Mouse (Mus musculus) hematopoietic stem cell, adult 5-6 weeks (primary cell): Measurements from ENCODE around the gene Ttc7b. TPM values are rescaled to one million over a fixed set of nuclear protein-coding genes. Genes with fewer than 3 reads are reported as not detected.
A peak's percentile ranks its signal among the peaks of the same experiment; 100 is the strongest.

Experiments
- ATAC-seq, 2 experiments: fragments of 125-278 bp in 1 of 2; replicated peaks in 1 of 2; 2 replicates each; pipeline ENCODE4 v1.8.0; 2016 to 2017; ENCODE audit warnings: inconsistent platforms in 2 of 2, mild to moderate bottlenecking in 2 of 2, moderate number of reproducible peaks in 2 of 2, low read depth in 1 of 2, moderate TSS enrichment in 1 of 2; ENCODE audit not compliant: low FRiP score in 2 of 2, poor library complexity in 2 of 2, severe bottlenecking in 2 of 2, insufficient read depth in 1 of 2, low TSS enrichment in 1 of 2
- total RNA-seq: library from RNA; stranded (forward); fragments of 172-1452, 232-1000 nt; gene quantifications from 2 replicates; pipeline ENCODE4 v1.2.3, GENCODE M21; 2017

The Ttc7b gene
- total RNA-seq, 1 experiment from 2014 or later = 23.4 TPM

DNA sequence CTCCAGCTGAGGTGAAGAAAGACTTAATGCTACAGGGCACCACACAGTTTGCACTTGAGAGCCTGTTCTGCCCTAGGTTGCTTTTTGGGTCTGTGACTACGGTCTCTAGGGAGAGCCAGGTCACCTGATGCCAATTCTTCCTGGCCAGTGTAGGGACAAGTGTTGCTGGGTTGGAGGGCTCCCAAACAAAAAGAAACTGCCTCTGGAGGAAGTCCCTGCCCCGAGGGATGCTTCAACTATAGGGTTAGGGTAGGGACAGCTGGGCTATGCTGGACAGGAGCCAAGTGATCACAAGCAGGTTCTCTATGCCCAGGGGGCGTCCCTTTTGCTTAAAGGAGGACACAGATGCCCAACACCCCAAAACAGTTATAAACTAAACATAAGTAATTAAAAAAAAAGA is 202.7 kb downstream of the Ttc7b start:
- ATAC-seq = no peak

DNA sequence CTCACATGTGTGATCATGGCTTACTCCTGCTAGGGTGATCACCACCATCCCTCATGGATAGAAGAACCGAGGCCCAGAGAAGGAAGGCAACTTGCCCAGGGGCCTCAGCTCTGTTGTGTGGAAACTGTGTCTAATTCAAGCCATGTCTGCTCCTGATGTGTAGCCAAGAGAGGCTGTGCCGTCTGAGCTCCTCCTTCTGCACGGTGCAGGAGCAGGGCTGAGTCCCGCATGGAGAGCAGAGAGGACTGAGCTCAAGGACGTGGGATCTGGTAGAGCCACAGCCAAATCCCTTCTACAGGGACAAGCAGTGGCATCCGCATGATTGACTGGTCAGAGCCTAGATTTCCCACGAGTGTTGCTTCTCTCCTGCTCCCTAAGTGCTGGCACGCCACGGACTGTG is 204.5 kb downstream of the Ttc7b start:
- ATAC-seq = no peak

DNA sequence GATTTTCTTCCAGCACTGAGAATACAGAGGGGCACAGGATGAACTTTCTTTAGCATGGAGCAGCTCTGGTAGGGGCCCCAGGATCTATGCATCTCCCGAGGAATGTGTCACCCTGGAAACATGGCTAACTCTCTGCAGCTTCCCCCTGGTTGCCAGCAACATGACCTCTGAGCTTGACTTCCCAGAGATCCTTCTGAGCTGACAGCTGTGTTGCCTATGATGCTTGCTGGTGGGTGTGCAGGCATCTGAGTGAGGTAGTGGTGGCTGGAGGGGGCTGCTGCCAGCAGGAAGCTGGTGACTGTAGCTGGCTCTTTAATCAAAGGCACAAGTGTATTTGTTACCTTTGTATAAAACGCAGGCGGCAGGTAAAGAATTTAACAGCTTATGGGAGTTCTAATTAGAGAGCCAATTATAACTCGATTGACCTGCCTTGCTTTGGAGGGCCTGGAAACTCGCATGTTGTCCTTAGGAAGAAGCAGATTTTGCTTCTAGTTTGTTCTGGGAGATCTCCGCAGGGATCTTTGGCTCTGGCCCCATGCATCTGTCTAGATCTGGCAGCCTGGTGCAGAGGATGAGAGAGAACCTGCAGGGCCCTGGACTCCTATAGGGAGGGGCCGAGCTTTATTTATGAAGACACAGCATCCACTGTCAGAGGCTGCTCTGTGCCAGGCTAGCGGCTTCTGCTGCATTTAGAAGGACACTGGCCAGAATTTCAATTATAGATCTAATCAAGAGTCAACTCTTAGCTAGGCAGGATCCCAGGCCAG is 205.3 kb downstream of the Ttc7b start:
- ATAC-seq = no peak

DNA sequence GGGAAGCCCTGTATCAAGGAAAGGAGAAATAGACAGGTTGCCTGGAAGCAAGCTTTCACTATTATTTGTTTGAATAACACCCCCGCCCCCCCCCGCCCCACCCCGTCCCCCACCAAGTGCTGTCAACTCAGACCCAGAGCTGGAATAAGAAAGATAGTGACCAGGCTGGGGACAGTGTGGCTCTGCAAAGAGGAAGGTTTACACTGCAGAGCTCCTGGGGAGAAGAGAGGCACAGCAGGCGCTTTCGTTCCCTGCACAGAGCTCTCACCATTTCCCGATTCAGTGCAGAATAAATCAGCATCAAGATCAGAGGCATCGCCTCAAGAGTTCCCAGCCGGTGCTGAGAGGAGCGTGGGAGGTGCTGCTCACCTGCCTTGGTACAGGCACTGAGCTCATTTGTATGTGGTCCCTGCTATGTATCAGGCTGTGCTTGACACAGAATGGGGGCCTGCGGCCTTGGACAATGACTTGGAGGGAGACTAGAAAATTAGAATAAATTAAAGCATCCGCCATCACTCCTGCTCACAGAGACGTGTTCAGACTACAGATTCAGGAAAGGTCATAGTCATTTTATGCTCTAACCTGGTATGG is 206.7 kb downstream of the Ttc7b start:
- ATAC-seq = 0 out of 4 replicates have a peak, but pooled peaks of 1 of the 2 experiments have one; percentile 30

DNA sequence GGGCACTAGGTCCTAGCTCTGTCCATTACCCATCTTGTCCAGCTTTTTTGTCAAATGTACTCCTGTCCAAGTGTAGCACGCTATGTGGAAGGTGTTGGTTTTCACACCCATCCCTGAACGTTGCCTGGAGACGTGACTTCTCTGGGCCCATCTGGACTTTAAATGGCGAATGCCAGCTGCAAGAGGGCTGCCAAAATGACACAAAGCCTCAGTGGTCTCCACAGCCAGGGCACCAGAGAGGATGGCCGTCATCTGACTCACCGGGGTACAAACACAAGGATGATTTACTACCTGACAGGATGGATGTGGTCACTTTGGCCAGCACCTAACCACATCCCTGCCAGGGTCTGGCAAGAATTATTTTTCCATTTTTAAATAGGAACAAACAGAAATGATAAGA is 207.4 kb downstream of the Ttc7b start:
- peak; percentile 76 to 86 for ATAC-seq

DNA sequence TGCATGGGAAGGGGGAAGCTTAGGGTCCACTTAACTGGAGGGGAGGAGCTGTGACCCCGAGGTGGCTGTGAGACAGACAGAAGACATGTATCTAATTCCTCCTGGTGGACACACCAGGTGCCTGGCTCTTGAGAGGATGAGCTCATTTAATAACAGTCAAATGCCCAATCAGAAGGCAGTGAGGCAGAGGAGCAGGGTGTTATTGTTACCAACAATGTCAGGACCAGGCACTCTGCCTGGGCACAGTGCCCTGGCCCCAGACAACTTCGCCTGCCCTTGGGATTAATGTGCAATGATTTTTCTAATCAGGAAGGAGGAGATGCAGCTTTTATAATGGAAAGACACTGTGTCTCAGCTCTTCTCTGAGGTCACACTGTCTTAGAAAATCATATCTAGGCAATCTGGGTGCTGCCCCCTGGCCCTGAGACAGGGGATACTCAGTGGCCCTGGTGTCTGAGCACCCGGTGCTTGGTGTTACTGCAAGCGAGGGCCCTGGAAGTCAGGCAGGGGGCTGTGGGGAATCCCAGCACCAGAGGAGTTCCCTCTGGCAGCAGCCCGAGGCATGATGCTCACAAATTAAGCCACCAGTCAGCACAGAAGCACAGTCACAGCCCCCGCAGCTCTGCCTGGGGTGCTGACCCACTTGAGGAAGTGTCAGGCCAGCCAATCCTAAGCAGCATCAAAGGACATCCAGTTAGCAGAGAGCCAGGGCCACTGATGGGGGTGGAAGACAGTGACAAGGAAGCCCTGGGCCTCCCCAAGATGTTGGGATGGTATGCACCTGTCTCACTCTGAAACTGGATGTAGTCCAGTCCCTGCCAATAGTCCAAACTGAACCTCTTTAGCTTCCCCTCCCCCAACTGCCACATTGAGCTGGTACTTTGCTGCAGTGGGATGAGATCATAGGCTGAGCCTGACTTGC is 209.9 kb downstream of the Ttc7b start:
- ATAC-seq = no peak

DNA sequence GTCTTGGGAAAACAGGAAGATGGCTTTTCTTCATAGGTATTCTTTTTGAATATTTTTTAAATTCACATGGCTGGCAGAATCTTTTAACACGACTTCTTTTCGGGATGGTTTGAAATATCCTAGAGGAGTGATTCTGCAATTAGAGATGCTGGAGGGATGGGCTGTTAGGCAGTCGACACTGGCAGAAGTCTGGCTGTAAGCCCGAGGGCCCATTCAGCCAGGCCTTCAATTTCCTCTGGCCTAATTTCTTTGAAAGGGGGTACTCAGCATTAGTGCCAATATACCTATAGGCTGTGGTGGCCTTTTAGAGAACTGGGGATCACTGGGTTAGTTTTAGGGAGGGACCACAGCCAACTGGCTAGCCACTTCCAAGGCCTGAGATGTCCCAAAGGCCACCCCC is 211.4 kb downstream of the Ttc7b start:
- ATAC-seq = no peak

DNA sequence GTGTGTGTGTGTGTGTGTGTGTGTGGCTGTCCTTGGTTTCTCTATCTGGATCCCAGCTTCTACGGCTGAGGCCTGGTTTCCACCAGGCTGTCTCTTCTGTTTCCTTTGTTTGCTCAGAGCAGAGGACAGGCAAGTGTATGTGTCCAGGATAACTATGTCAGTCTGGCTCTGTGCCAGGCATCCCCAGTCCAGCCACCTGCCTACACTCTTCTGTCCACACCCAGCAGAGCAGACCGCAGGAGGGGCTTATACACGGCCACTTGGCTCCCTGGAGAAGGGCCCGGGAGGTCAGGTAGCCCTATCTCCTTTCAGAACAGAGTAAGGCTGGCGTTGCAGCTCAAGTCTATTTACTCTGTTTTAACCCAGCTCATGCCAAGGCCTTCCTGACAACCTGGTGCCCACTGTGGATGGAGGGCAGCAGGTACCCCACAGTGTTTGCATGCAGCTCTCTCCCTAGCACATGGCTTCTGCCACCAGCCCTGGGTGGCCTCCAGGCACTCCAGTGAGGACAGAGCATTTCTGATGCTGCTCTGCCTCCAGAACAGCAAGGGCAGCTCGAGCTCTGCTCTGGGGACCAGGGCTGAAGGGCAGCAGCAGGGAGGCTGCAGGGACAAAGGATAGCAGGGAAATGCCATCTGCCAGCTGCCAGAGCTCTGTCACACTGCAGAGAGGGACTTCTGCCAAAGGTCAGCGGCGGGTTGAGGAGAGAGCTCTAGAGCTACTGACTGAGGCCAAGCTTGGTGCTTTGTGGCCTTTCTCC is 212.9 kb downstream of the Ttc7b start:
- ATAC-seq = no peak

DNA sequence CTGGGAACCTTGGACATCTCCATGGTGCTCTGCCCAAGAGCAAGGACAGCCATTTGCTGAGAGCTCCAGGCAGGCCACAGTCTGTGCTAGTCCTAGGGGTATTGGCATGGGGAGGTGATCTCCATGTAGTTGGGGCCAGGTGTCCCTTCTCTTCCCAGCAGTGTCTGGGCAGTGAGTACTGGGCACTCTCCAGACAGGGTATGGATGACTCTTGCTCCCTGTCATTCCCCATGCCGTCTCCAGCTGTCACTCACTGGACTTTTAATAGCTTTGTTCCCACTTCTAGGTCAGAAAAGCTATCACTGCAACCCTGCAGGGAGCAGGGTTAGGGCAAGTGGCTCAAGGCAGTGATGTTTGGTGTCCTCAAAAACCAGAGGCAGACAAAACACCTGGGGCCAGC is 214.3 kb downstream of the Ttc7b start:
- no peak for ATAC-seq

DNA sequence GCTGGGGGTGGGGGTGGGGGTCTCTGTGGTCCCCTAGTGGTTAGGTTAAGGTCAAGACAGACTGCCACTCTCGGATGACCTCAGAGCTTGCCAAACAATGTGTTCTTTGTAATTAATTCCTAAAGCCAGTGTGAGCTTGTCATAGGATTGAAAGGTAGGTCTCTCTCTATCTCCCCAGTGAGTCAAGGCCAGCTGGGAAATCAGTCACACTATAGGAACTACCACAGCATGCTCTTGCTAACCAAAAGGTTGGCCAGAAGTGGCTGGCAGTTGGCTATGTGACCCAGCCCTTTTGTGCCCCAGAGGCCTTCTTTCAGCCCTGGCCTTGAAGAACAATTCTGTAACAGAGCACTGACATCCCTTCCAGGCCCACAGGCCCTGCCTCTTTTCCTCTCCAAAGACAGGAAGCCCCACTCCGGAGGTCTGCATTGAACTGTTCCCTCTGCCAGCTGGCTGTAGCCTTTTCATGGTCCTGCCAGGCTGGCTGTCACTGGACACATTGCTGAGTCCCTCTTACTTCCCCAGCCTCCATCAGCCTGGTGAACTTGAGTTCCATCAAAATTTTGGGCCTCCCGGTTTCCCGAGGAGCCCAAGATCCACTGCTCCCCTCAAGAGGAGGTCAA is 215.5 kb downstream of the Ttc7b start:
- ATAC-seq = no peak

DNA sequence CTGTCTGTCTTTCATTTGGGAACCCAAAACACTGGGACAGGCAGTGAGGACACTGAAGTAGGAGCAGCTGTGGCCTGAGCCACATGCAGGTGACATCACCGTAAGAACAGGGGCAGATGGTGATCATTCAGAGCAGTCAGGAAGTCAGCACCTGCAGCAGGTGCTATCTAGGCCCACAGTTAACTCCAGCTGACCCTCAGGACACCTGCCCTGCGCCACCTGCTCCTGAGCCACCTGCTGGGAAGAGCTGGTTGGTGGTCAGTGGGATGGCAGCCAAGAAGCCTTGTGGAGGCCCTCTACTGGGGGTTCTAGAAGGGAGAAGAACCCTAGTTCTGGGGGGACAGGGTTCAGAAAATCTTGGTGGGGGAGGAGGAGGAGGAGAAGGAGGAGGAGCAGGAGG is 216.3 kb downstream of the Ttc7b start:
- no peak for ATAC-seq

DNA sequence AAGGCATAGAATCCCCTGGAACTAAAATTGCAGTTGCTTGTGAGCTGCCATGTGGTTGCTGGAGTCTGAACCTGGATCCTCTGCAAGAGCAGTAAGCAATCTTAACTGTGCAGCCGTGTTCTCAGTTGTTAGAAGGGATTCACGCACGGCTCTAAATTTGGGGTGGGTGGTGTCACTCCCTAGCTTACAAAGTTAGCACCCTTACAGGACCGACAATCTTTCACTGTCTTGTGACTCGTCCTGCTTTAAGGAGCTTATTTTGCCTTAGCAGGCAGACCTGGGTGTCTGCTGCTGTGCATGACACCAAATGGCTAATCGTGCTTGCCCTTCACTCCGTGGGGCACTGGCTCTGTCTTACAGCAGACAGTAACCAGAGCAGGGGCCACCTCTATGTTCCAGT is 217.5 kb downstream of the Ttc7b start:
- no peak for ATAC-seq

DNA sequence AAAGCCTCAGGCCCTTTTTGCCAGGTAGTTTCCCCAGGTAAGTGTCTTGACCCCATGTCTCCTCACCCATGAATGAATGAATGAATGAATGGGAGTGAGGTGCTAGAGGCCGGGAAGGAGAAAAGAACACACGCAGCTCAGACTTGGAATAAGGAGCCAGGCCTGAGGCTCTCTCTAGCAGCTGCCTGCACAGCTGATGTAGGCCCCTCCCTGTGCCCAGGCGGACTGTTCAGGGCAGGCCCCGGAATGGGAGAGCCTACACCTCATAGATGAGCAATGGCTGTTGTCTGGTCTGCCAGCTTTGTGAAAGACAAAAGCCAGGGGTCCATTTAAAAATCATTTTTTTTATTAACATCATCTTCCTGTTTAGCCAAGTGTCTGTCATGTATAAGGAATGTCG is 220.2 kb downstream of the Ttc7b start:
- ATAC-seq = no peak

DNA sequence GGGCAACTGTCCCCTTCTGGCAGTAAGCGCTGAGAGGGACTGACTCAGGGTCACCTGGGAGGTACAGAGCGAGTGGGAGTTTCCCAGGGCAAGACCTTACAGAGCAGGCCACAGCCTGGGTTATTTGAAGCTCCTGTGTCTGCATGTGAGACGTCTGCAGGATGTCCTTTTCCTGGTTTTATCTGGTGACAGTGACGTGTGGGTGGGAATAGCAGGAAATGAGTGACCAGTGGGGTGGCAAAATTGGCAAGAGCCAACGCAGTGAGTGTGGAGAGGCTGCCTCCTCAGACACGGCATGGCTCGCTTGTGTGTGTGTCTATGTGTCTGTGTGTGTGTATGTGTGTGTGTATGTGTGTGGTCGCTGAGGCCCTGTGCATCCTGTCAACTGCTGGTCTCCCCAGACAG is 221.3 kb downstream of the Ttc7b start:
- no peak for ATAC-seq

DNA sequence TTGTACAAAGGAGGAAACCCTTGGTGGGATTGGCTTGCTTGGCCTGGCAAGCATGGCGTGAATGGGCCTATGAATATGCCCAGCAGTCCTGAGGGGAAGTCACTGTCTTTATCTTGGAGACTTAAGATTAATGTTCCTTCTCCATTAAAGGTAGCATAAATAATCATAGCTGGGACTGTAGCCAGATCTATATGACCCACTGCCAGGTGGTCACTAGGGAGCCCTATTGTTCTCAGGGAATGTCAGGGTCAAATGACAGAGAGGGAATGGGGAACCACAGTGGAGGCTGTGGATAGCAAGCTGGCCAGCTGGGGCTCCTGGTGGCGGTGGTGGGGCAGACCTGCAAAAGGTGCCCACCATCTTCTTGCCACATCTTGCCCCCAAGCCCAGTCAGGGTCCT is 221.8 kb downstream of the Ttc7b start:
- no peak for ATAC-seq

DNA sequence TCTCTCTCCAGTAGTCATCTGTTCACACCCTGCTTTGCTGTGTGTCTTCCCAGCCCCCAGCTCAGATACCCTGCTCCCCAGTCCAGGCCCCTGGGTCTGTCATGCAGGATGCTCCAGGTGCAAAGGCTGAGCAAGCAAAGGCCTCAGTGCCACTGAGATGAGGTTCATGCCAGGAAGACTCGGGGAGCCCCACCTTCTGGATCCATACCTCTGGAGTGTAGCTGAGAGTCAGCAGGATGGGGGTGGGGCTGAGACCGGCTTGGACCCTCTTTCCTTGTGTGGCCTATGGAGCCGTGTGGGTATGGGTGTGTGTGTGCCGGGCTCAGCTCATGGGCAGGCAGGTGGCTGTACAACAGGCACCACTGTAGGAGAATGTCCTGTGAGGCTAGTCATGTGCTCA is 222.7 kb downstream of the Ttc7b start:
- no peak for ATAC-seq

DNA sequence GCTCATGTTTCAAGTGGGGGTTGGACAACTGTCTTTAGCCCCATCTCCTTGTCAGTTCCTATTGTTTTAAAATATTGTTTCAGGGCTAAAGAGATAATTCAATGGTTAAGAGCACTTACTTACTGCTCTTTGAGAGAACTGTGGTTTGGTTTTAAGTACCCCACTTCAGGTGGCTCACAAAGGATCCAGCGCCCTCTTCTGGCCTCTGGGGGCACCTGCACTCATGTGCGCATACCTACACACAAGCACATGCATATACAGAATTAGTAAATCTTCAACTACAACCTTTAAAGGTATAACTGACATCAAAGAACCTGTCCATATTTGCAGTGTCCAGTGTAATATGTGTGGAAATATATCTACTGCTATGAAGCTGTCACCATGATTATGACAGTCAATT is 226.2 kb downstream of the Ttc7b start:
- no peak for ATAC-seq
